Mouse (Mus musculus) erythroblast, embryonic 14.5 days (primary cell): ENCODE results near the gene Chmp6.

ENCODE experiments used
- GATA1 ChIP-seq: IDR thresholded peaks from 2 replicates; pipeline ENCODE4 v1.6.1; 2012; ENCODE audit warnings: low read length, inconsistent platforms, mixed read lengths
- TAL1 ChIP-seq: IDR thresholded peaks from 3 replicates; pipeline ENCODE4 v1.6.1; 2012; ENCODE audit warnings: low read length, inconsistent platforms, mixed read lengths

DNA sequence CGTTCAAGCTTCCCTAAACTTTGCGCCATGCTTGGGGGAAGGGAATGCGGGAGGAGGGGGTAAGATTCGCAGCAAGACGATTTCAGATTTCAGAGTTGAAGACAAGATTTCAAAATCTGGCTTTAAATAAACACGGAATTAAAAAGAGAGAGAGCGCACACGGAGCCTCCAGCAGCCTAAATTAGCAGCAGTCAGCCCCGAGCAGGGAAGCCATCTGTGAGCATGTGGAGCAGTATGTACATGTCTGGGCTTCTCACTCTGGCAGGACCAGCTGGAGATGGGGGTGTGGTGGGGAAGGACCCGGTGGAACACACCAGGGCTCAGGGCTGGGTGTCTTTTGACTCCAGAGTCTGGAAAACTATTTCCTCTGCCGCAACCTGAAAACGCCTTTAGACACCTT lies 24.0 kb downstream of the Chmp6 start:
- no peak for TF ChIP-seq GATA1
- no peak for TF ChIP-seq TAL1
